Mouse (Mus musculus) thymus, postnatal 4 days (tissue): Measurements from ENCODE around the gene Kmt2c.
A peak's percentile ranks its signal among the peaks of the same experiment; 100 is the strongest.
"Not testable (repeated sequence)": the region's sequence is repeated elsewhere in the genome, so short reads cannot be mapped to it uniquely, and the experiment has no call there.

ENCODE experiments used
- DNase-seq: peaks from one replicate; pipeline ENCODE4 v3.0.0; 2021

Kmt2c gene

DNA sequence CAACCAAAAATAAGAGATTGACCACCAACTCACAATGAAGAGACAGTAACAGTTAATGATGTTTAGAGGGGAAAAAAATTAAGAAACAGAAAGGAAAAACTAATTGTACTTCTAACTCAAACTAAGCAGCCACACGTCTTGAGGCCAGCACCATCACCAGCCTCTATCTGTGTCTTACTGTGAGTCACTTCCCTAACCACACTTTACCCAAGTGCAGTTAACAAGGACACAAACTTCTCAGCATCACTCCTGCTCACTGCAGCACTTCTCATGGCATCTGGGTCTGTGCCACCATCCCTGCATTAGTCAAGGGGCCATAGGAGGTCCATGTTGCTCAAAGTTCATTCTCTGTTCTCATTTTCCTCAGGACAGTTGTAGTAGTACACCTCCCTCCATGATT is 131.5 kb downstream of the Kmt2c start:
- no peak for DNase-seq

DNA sequence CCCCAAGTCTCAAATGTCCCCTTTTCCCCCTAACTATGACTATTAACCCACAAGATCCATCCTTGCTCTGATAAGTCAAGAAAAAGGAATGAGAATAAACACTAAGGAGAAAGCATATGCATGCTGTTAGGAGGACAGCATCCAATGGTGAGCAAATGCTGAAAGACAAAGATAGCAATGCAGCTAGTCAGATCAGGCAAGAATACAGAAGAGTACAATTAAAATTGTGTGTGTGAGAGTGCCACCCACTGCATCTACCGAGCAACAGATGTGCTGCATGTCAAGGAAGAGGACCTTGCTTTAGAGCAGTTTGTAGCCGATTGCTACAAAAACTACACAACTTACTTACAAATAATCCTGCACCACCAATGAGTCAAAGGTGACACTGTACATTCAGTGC is 145.1 kb downstream of the Kmt2c start:
- no peak for DNase-seq

- no peak for DNase-seq
These were observed 167.3 kb downstream of the Kmt2c start for GRCm38 (mm10) chr5:25331322-25331721.

- DNase-seq, result no peak
These were observed 184.7 kb downstream of the Kmt2c start for GRCm38 (mm10) chr5:25313881-25314280.

GRCm38 (mm10) chr5:25310226-25310625 is 188.4 kb downstream of the Kmt2c start:
- DNase-seq, result no peak

GRCm38 (mm10) chr5:25296830-25297229 is 201.8 kb downstream of the Kmt2c start:
- DNase-seq, result no peak

DNA sequence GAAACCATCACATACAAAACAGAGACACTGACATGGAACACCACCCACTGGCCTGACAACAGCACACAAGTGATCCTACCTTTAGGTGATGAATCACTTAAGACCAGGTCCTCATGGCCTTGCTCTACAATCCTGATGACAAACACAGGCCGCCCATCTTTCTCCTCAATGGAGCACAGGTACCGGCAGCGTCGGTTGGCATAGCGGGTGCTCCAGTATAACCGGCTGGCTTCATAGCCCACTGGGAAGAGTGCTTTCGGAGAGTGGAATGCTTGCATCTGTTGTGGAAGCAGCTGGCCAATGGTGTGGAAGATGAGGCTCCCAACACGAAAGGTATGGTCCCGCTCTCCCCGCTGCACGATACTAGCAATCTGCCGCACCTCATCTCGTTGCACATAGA is 214.6 kb downstream of the Kmt2c start:
- DNase-seq, result no peak

DNA sequence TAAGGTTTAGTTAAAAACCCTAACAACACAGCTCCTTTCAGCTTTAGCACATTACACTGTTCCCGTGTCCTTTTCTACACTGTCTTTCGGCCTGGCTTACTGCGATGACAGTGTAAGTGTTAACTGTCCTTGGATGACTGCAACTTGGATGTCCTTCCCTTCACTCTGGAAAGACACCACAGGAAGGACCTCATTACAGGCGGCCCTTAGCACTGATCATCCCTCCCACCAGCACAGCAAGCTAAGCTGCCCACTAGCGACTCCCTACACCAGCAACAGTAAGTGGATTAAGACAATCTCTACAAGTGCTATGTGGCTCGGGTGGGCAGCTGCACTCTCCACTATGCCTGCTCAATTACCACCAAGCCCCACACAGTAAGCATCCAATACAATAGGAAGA is 222.2 kb downstream of the Kmt2c start:
- no peak for DNase-seq

DNA sequence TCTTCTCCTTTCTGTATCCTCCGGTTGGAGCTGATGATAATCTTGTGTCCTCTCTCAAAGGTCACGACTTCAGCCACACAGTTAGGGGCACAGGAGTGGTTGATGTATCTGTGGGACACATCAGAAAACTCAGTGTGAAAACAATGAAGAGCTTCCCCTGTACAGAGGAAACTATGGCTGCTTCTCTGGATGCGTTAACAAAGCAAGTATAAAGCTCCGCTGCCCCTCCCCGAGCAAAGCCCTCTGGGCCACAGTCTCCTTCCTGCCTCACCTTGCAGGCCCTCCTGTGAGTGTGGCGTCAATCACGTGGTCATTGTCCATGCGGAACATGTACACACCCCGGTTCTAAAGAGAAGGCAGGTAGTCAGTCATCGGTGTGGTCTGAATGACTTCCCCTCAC is 223.0 kb downstream of the Kmt2c start:
- DNase-seq, result no peak

DNA sequence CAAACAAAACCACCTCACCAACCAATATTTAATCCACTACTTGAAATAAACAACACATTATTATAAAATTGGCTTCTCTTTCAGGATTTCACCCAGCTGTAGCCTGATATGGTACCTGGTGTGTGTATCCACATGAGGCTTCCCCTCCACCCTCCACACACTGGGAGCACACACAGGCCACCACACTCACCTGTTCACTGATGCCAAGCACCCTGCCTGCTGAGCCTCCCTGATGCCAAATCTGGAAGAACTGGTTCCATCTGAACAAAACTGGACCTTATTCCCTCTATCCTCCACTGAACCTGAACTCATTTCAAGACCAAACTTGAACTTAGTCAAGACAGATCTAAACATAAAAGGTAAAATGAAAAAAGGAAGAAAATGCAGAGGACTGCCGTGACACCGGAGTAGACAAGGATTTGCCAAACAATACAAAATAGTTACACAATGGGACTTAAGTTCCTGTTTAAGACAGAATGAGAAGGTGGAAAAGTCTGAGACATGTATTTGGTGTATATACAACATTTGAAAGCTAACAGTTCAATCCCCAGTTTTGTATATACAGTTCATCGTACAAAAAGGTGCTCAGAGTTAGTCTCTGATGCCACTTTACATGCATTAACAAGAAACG is 230.2 kb downstream of the Kmt2c start:
- DNase-seq, result no peak

GRCm38 (mm10) chr5:25262266-25262665 is 236.3 kb downstream of the Kmt2c start:
- DNase-seq, result no peak

GRCm38 (mm10) chr5:25261452-25261851 is 237.1 kb downstream of the Kmt2c start:
- DNase-seq, result no peak

- no peak for DNase-seq
These were observed 241.9 kb downstream of the Kmt2c start for GRCm38 (mm10) chr5:25256686-25257085.

DNA sequence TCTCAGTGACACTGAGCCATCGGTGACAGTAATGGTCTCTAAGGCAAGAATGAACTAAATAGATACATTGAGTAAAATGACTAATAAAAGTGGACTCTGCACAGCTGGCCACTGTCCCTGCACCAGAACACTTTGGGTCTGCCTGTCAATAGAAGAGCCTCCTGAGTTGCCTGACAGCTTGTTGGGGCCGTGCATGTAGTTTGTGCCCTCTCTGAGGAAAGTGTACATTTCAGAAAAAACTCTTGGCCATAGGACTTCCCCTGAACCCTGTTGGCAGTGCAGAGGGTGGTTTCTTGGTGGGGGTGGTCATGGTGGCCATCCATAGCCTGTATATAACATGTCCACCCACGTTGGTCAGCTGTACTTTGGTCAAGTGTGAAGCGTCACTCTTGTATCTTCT is 244.1 kb downstream of the Kmt2c start:
- DNase-seq, result no peak

- no peak for DNase-seq
These were observed 245.6 kb downstream of the Kmt2c start for GRCm38 (mm10) chr5:25252825-25253544.

DNA sequence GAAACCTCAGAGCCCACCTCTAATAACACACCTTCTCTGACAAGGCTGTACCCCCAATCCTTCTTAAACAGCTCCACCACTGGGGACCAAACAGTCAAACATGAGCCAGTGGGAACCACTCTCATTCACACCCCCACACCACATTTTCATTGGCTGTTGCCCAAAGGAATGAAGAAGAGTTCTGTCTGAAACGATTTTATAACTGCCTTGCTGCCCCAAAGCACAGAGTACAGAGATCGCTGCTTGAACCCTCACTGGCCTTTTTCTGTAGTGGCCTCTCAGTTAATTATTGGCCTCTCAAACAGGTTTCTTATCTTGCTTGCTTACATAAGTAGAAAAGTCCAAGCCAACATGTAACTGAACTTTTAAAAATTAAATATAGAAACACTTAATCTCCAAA is 246.2 kb downstream of the Kmt2c start:
- no peak for DNase-seq

DNA sequence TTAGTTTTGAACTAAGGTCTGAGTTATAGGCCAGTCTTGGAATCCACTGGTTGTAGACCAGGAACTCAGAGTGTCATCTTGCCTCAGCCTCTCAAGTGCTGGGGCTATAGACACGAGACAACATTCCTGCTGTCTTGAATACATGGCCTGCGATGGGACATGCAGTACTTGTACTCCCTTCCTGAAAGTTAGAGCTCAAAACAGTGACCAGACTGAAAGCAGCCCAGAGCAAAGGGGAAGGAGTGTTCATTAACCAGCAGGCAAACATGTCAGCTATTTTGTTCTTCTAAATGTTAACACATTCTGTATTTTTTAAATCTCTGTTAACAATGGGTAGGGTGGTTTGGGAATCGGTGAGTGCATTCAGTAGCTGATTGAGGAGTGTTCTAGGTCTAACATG is 251.5 kb downstream of the Kmt2c start:
- DNase-seq, result no peak

DNA sequence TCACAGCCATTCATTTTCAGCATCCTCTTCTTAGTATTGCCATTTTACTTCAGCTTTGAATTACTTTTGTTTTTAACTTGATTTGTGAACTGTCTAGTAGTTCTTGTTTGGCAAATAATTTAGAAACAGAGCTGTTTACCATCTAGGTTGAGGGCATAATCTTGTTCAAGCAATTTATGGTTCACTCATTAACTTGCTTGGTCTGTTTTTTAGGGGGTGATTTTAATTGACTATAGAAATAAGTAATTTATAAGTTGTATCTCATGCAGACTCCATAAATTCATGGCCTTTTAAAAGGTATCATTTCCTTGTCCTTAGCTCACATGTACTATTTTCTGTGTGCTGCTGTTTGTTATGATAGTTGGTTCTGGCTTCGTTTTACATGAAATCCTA is 252.1 kb downstream of the Kmt2c start:
- no peak for DNase-seq

GRCm38 (mm10) chr5:25245806-25246472 is 252.6 kb downstream of the Kmt2c start:
- no peak for DNase-seq

DNA sequence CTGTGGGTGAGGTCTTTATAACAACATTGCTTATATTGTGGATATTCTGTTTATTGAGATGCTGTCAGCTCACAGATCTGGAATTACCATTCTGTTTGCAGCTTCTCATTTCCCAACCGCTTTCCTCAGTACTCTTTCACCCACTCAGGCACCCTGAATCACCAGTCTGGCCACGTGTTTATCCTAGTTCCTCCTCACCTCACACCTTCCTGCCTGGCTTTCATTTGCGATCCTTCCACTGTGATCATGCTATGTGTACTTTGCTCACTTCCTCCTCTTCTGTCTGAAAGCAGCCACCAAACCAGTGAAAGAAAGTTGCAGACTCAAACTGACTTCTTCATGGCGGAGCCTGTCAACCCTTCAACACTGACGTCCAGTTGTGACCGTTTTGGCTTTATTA is 255.5 kb downstream of the Kmt2c start:
- no peak for DNase-seq

DNA sequence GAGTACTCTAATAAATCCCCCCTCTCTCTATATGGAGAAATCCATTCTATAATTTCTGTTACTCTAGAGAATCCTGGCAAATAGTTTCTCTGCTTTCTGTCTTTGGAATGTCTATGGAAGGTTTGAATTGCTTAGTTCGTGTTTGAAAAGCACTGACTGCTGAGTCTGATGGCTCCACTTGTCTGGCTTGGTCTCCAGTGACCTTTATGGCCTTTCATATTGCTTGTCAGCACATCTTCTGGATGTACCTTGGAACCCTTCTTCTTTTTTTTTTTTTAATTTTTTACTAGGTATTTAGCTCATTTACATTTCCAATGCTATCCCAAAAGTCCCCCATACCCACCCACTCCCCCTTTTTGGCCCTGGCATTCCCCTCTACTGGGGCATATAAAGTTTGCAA is 274.2 kb downstream of the Kmt2c start:
- DNase-seq, result not testable (repeated sequence)

DNA sequence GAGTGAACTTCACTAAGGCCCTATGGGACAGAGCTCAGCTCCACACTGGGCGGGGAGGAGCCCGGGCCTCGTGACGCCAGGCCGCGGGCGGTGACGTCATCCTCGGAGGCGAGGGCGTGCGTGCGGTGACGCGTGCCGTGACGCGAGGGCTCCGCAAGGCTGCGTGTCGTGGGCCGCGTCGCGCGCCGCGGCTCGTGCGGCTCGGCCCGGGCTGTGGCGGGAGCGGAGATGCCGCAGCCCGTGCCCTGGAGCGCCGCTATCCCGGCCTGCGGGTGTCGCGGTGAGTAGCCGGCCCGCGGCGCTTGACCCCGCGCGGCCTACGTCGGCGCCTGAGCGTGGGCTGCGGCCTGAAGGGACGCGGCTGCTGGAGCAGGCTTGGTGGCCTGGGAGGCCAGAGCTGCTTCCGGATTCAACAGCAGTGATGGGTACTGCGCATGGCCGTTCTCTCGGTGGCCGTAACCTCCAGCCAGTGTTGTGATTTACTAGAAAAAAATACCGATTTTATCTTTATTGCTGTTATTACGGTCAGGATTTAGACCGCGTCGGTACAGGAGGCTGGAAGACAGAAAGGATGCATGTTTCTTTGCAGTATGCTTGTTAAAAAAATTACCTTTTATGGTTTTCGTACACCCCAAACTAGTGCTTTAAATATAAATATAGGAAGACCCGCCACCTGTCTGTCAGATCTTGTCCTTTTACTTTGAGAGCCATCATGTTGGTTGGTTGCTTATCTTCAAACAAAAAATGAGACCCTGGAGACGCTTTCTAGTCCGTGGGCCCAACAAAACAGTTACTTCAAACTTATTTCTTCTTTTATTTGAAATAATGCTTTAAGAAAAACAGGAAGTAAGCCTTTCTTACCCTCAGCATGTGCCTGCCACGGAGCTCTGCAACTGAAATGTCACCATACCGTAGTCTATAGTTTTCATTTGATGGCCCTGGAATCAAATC is 275.6 kb downstream of the Kmt2c start, which contains the start of gene E130116L18Rik:
Gene E130116L18Rik, minus strand, starts transcription at position 402 of the 951 bp plus-strand sequence.
- peak; percentile 93 for DNase-seq
